Comparison of ENCODE assay signal across 13 mouse cellular contexts in genomic region chr5:13126196-13126595, GRCm38 (mm10). TPM values are rescaled to one million over a fixed set of nuclear protein-coding genes. Genes with fewer than 3 reads are reported as not detected.
DNase-seq lines count a peak whose midpoint lies in the region; ATAC-seq and TF ChIP-seq lines count a peak whose summit lies in the region.
"Had no signal": no experiment of that assay in that cellular context is flagged by ENCODE, and none has a peak within 500 bp of the region (broad histone marks: within the 10 kb centered on the region; RNA-seq: fewer than 3 reads in every experiment).

No protein-coding gene starts in this region.

- H3K27ac ChIP-seq in gastrocnemius, adult 2 months, result peak overlapping the region; percentile 43
- H3K27ac ChIP-seq in stomach, embryonic 14.5 days (ENCODE audit: low read length), result peak overlapping the region; percentile 28; the same call in 1 of the 2 replicates
- H3K27ac ChIP-seq in stomach, postnatal 0 days (replicated peaks), result no peak overlapping the region
- peak overlapping the region; percentile 87 for H3K27ac ChIP-seq in limb, embryonic 12.5 days
- H3K27ac ChIP-seq: intestine, embryonic 15.5 days had no signal

- H3K9me3 ChIP-seq in stomach, embryonic 14.5 days (ENCODE audit: control insufficient read depth, low read depth, low read length), result no peaks in the 10 kb centered on the region
- no peaks in the 10 kb centered on the region for H3K9me3 ChIP-seq in stomach, postnatal 0 days (ENCODE audit: control insufficient read depth, low read length)
- no peaks in the 10 kb centered on the region for H3K9me3 ChIP-seq in limb, embryonic 12.5 days
- H3K9me3 ChIP-seq: intestine, embryonic 15.5 days; megakaryocyte, embryonic 14.5 days had no signal

- no peaks in the 10 kb centered on the region for H3K36me3 ChIP-seq in stomach, embryonic 14.5 days (ENCODE audit: control insufficient read depth, insufficient read depth, low read length)
- no peaks in the 10 kb centered on the region for H3K36me3 ChIP-seq in stomach, postnatal 0 days (ENCODE audit: control insufficient read depth, insufficient read depth, low read length)
- no peaks in the 10 kb centered on the region for H3K36me3 ChIP-seq in limb, embryonic 12.5 days
- H3K36me3 ChIP-seq: intestine, embryonic 15.5 days had no signal

- no peak overlapping the region for H3K9ac ChIP-seq in stomach, embryonic 14.5 days (replicated peaks; ENCODE audit: low read depth, low read length)
- no peak overlapping the region for H3K9ac ChIP-seq in stomach, postnatal 0 days (ENCODE audit: low read length)
- peak overlapping the region; percentile 63; the same call in 1 of the 2 replicates for H3K9ac ChIP-seq in limb, embryonic 12.5 days (replicated peaks)
- H3K9ac ChIP-seq: intestine, embryonic 15.5 days had no signal

- ATAC-seq in stomach, embryonic 14.5 days (ENCODE audit: insufficient number of reproducible peaks, insufficient read depth, low FRiP score, low read depth), result no peak
- ATAC-seq in stomach, postnatal 0 days (ENCODE audit: low FRiP score, low TSS enrichment), result no peak
- no peak for ATAC-seq in limb, embryonic 12.5 days (ENCODE audit: insufficient number of reproducible peaks, insufficient read depth, low FRiP score, low TSS enrichment, low read depth)
- no peak for ATAC-seq in activated CD4-positive, CD25-positive, alpha-beta regulatory T cell, adult 4 months
- ATAC-seq: intestine, embryonic 15.5 days had no signal

- intact Hi-C loops in gastrocnemius, adult 2 months (cut with DNase I), result no loop called here

- 35% methylated on average over 4 of the region's 4 CpGs for WGBS in stomach, embryonic 14.5 days
- 41% methylated on average over 4 of the region's 4 CpGs for WGBS in stomach, postnatal 0 days
- WGBS in limb, embryonic 12.5 days, result 5% methylated on average over 4 of the region's 4 CpGs

- H3K4me1 ChIP-seq in stomach, embryonic 14.5 days (ENCODE audit: control insufficient read depth, insufficient read depth, low read length), result no peaks in the 10 kb centered on the region
- no peaks in the 10 kb centered on the region for H3K4me1 ChIP-seq in stomach, postnatal 0 days (replicated peaks; ENCODE audit: control insufficient read depth, insufficient read depth)
- H3K4me1 ChIP-seq in limb, embryonic 12.5 days (replicated peaks), result peaks cover 8% of the 10 kb centered on the region
- H3K4me1 ChIP-seq: intestine, embryonic 15.5 days; megakaryocyte, embryonic 14.5 days had no signal

- TF ChIP-seq EP300 in stomach, postnatal 0 days (optimal IDR thresholded peaks at IDR 0.05), result no peak

- DNase-seq in gastrocnemius, adult 2 months, result no peak
- DNase-seq in gastrocnemius, adult 18-20 months (ENCODE audit: low spot score), result no peak
- no peak for DNase-seq in stomach, postnatal 0 days (ENCODE audit: low spot score)
- DNase-seq in adrenal gland, postnatal 14 days, result no peak
- no peak for DNase-seq in adrenal gland, postnatal 10 days
- DNase-seq: cerebellum, adult 11 months; gastrocnemius, postnatal 36 days; spleen, adult 18-20 months had no signal

- no peaks in the 10 kb centered on the region for H3K27me3 ChIP-seq in stomach, embryonic 14.5 days (ENCODE audit: control insufficient read depth, insufficient read depth, low read length)
- H3K27me3 ChIP-seq in stomach, postnatal 0 days (ENCODE audit: control insufficient read depth, insufficient read depth, low read length), result no peaks in the 10 kb centered on the region
- H3K27me3 ChIP-seq in limb, embryonic 12.5 days, result no peaks in the 10 kb centered on the region
- H3K27me3 ChIP-seq: intestine, embryonic 15.5 days; megakaryocyte, embryonic 14.5 days had no signal

- no peak overlapping the region for H3K4me2 ChIP-seq in stomach, embryonic 14.5 days (replicated peaks; ENCODE audit: low read depth, low read length)
- H3K4me2 ChIP-seq in stomach, postnatal 0 days (replicated peaks; ENCODE audit: low read depth), result no peak overlapping the region
- peak overlapping the region; percentile 61 for H3K4me2 ChIP-seq in limb, embryonic 12.5 days
- H3K4me2 ChIP-seq: intestine, embryonic 15.5 days had no signal

- no peak for TF ChIP-seq CTCF in gastrocnemius, adult 2 months (IDR thresholded peaks at IDR 0.05)
- TF ChIP-seq CTCF in stomach, postnatal 0 days (IDR thresholded peaks at IDR 0.05; ENCODE audit: low read depth), result no peak

- peak overlapping the region; percentile 57 for H3K4me3 ChIP-seq in gastrocnemius, adult 2 months
- no peak overlapping the region for H3K4me3 ChIP-seq in stomach, embryonic 14.5 days (ENCODE audit: low read depth, low read length)
- H3K4me3 ChIP-seq in stomach, postnatal 0 days (ENCODE audit: low read depth, low read length), result no peak overlapping the region
- peak overlapping the region; percentile 48 for H3K4me3 ChIP-seq in limb, embryonic 12.5 days (replicated peaks)
- H3K4me3 ChIP-seq: intestine, embryonic 15.5 days; megakaryocyte, embryonic 14.5 days had no signal

RNA-seq across cellular contexts. Expression of gene Sema3a, which starts 1.0 kb away (rescaled TPM):
- 1 to 10 TPM; 1.0 to 2.4 TPM for total RNA-seq in gastrocnemius, adult 2 months (2021)
- 1 to 10 TPM in 1 of 2 experiments, under 1 TPM in 1; 0.91 to 1.2 TPM for total RNA-seq in gastrocnemius, adult 18-20 months (2021)
- 42.1 and 45.5 TPM in 2 replicates for polyA plus RNA-seq in stomach, embryonic 14.5 days (2014; fragmentation: Nextera tagmentation; extraction: Ambion mirVana)
- 7.4 and 8.6 TPM in 2 replicates for polyA plus RNA-seq in stomach, postnatal 0 days (2015; fragmentation: Nextera tagmentation; extraction: Ambion mirVana)
- polyA plus RNA-seq in limb, embryonic 12.5 days (2016; fragmentation: Nextera tagmentation; extraction: Ambion mirVana), result 56.5 and 60.9 TPM in 2 replicates
- 1.1 and 2.9 TPM in 2 replicates for total RNA-seq in adrenal gland, postnatal 14 days (2021)
- 1 to 10 TPM; 1.6 to 2.8 TPM for total RNA-seq in adrenal gland, postnatal 10 days (2021)
- polyA plus RNA-seq in activated CD4-positive, CD25-positive, alpha-beta regulatory T cell, adult 4 months (2017; shearing (Covaris generic)), result not detected

Comparison
In these comparisons a context has a peak if more than half of its experiments do, and no peak if none do; other contexts are left out.
1. H3K4me3 ChIP-seq: peak in gastrocnemius, adult 2 months (single experiment) and limb, embryonic 12.5 days (single experiment); none in stomach, embryonic 14.5 days (single experiment) and stomach, postnatal 0 days (single experiment).